Mouse (Mus musculus) lung, postnatal 0 days (tissue): Measurements from ENCODE around the gene Gm10486. TPM values are rescaled to one million over a fixed set of nuclear protein-coding genes. Genes with fewer than 3 reads are reported as not detected.
"Not testable (repeated sequence)": the region's sequence is repeated elsewhere in the genome, so short reads cannot be mapped to it uniquely, and the experiment has no call there.

ENCODE experiments used
- ATAC-seq: fragments of 200-750 bp; cut with Nextera tagmentation; 2 replicates; pipeline ENCODE4 v1.8.0; 2017; ENCODE audit warnings: moderate library complexity
- DNase-seq: peaks from one replicate; pipeline ENCODE4 v3.0.0-alpha.2; 2016; ENCODE audit warnings: low spot score
- H3K27ac ChIP-seq: fragments of 300-500 bp; sonication (generic); 2 replicates; pipeline ENCODE4 v1.5.1; 2014; ENCODE audit warnings: antibody characterized with exemption, mild to moderate bottlenecking, low read length, mixed read lengths
- H3K27me3 ChIP-seq: fragments of 300-500 bp; sonication (generic); replicated peaks from 2 replicates; pipeline ENCODE4 v1.6.1; 2014; ENCODE audit warnings: low read length, mixed read lengths; ENCODE audit not compliant: insufficient read depth
- H3K36me3 ChIP-seq: fragments of 300-500 bp; sonication (generic); 2 replicates; pipeline ENCODE4 v1.6.1; 2014; ENCODE audit warnings: low read length, mixed read lengths; ENCODE audit not compliant: insufficient read depth
- H3K4me1 ChIP-seq: fragments of 300-500 bp; sonication (generic); 2 replicates; pipeline ENCODE4 v1.6.1; 2014; ENCODE audit warnings: antibody characterized with exemption, low read depth, low read length, mixed read lengths; ENCODE audit not compliant: insufficient read depth
- H3K4me2 ChIP-seq: fragments of 300-500 bp; sonication (generic); replicated peaks from 2 replicates; pipeline ENCODE4 v1.6.1; 2014; ENCODE audit warnings: low read depth, mild to moderate bottlenecking, low read length, moderate library complexity, mixed read lengths
- H3K4me3 ChIP-seq: fragments of 300-500 bp; sonication (generic); 2 replicates; pipeline ENCODE4 v1.5.1; 2014; ENCODE audit warnings: low read depth, low read length
- H3K9ac ChIP-seq: fragments of 300-500 bp; sonication (generic); replicated peaks from 2 replicates; pipeline ENCODE4 v1.6.1; 2014; ENCODE audit warnings: low read depth, mild to moderate bottlenecking
- H3K9me3 ChIP-seq: fragments of 300-500 bp; sonication (generic); 2 replicates; pipeline ENCODE4 v1.6.1; 2016; ENCODE audit warnings: low read length, mixed read lengths
- WGBS: fragments of 180-500 bp; shearing (Covaris S2); extraction: QIAGEN DNeasy Blood & Tissue Kit; methylation state at CpG from one replicate; pipeline ENCODE4 v1.1.7; 2014; 5-methylcytosine and 5-hydroxymethylcytosine counted together
- polyA plus RNA-seq: library from polyadenylated mRNA; unstranded; fragments of >200 nt; fragmentation: Nextera tagmentation; extraction: Ambion mirVana; gene quantifications from 2 replicates; pipeline ENCODE4 v1.2.1, GENCODE M21; 2015

Gm10486 gene
- polyA plus RNA-seq = not detected in 2 replicates

- not testable (repeated sequence) for H3K4me1 ChIP-seq, H3K9ac ChIP-seq, H3K27me3 ChIP-seq, DNase-seq, H3K36me3 ChIP-seq, H3K4me2 ChIP-seq, H3K27ac ChIP-seq, H3K4me3 ChIP-seq, ATAC-seq, H3K9me3 ChIP-seq
- WGBS = no CpG with 5 or more reads among the region's 6 CpGs
Observed at GRCm38 (mm10) chrX:35067084-35067483, at the start of gene Gm10486. Gene Gm10486, plus strand, starts transcription at chrX:35067384.
